Mouse (Mus musculus): ENCODE measurements around the gene Panx2.

DNA sequence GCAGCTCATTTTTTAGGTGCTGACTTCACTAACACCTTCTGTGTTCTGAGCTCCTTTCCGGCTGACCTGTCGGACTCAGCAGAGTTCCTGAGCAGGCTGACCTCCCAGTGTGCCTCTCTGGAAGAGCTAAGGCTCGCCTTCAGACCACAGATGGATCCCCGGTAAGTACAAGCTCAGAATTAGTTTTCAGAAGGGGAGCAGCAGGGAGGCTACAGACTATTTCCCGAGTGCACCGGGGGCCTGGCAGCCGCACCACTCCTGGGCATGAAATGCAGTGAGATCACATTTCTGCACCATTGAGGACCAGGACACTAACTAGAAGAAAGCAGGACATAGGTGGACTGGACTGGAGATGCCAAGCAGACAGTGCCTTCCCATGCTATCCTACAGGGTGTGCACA, 39.1 kb downstream of the Panx2 start:
- TF ChIP-seq POLR2A (IDR thresholded peaks at IDR 0.05; ENCODE audit: insufficient read depth, low read length) (no peak), CTCF (IDR thresholded peaks at IDR 0.05; ENCODE audit: low read depth, low read length) (no peak)

Measured in ES-Bruce4 (cell line).